Mouse (Mus musculus) lung, adult 2 months (tissue): ENCODE data around the gene Pycr1.

ENCODE experiments used
- CTCF ChIP-seq: fragments of 200-500 bp; IDR thresholded peaks from 2 replicates; pipeline ENCODE4 v1.5.1; 2011; ENCODE audit warnings: mild to moderate bottlenecking, low read length, control low read depth; ENCODE audit not compliant: insufficient read depth
- POLR2A ChIP-seq: fragments of 200-500 bp; IDR thresholded peaks from 2 replicates; pipeline ENCODE4 v1.6.1; 2011; ENCODE audit warnings: low read depth, mild to moderate bottlenecking, control low read depth, low read length, borderline replicate concordance; ENCODE audit errors: extremely low read depth

DNA sequence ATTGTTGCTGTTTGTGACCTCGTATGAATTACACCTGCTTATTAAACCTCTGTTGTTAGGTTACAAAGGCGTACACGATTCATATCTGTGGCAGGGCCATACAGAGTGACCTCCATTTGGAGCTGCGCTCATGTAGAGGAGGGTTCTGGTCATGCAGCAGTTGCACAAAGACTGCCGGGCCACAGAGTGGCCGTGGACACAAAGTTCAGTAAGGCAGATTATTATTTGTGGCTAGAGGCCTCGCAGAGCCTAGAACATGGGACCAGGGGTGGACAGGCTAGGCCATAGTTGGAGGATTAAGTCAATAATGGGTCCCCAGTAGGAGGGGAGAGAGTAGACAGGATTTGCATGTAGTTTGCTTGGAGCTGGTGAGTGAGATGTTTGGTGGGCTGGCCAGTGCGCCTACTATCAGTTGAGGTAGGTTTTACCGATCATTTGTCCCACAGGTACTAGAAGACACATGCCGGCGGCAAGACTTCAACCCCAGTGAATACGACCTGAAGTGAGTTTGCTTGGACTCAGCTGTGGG is 30.1 kb upstream of the Pycr1 start:
- TF ChIP-seq CTCF, result no peak
- TF ChIP-seq POLR2A, result no peak
